Comparison of ENCODE assay signal across 9 mouse cellular contexts in genomic region chr5:76975736-76976135, GRCm38 (mm10). TPM values are rescaled to one million over a fixed set of nuclear protein-coding genes. Genes with fewer than 3 reads are reported as not detected.
DNase-seq lines count a peak whose midpoint lies in the region; ATAC-seq and TF ChIP-seq lines count a peak whose summit lies in the region.
"Had no signal": no experiment of that assay in that cellular context is flagged by ENCODE, and none has a peak within 500 bp of the region (broad histone marks: within the 10 kb centered on the region; RNA-seq: fewer than 3 reads in every experiment).

No protein-coding gene starts in this region.

- intact Hi-C loops in gastrocnemius, postnatal 14 days (cut with DNase I; ENCODE audit: low total_unique reads), result no loop called here

- H3K4me3 ChIP-seq in lung, postnatal 0 days (ENCODE audit: low read depth, low read length), result no peak overlapping the region
- peak overlapping the region; percentile 94 for H3K4me3 ChIP-seq in limb, embryonic 13.5 days
- peak overlapping the region; percentile 93 for H3K4me3 ChIP-seq in stomach, postnatal 0 days (ENCODE audit: low read depth, low read length)

- H3K36me3 ChIP-seq in lung, postnatal 0 days (ENCODE audit: insufficient read depth, low read length), result peaks cover 12% of the 10 kb centered on the region; the same call in 1 of the 2 replicates
- peaks cover 38% of the 10 kb centered on the region for H3K36me3 ChIP-seq in limb, embryonic 13.5 days
- peaks cover 8% of the 10 kb centered on the region for H3K36me3 ChIP-seq in stomach, postnatal 0 days (ENCODE audit: control insufficient read depth, insufficient read depth, low read length)

- H3K27ac ChIP-seq in lung, postnatal 0 days (ENCODE audit: low read length), result no peak overlapping the region
- H3K27ac ChIP-seq in limb, embryonic 13.5 days, result no peak overlapping the region
- no peak overlapping the region for H3K27ac ChIP-seq in stomach, postnatal 0 days (replicated peaks)

- no peaks in the 10 kb centered on the region for H3K27me3 ChIP-seq in lung, postnatal 0 days (replicated peaks; ENCODE audit: insufficient read depth, low read length)
- no peaks in the 10 kb centered on the region for H3K27me3 ChIP-seq in limb, embryonic 13.5 days
- no peaks in the 10 kb centered on the region for H3K27me3 ChIP-seq in stomach, postnatal 0 days (ENCODE audit: control insufficient read depth, insufficient read depth, low read length)

- DNase-seq in adrenal gland, postnatal 25 days, result peak; percentile 36
- DNase-seq in adrenal gland, adult 8-10 months, result no peak
- no peak for DNase-seq in lung, postnatal 0 days (ENCODE audit: low spot score)
- DNase-seq in lung, postnatal 10 days, result no peak
- no peak for DNase-seq in stomach, postnatal 0 days (ENCODE audit: low spot score)
- DNase-seq in spleen, postnatal 36 days (ENCODE audit: low spot score in 2 of 2), result no peak
- DNase-seq in gastrocnemius, postnatal 14 days, result no peak

- no peak for TF ChIP-seq CTCF in lung, postnatal 0 days (IDR thresholded peaks at IDR 0.05)
- TF ChIP-seq CTCF in stomach, postnatal 0 days (IDR thresholded peaks at IDR 0.05; ENCODE audit: low read depth), result no peak

- H3K9ac ChIP-seq in lung, postnatal 0 days (replicated peaks; ENCODE audit: low read depth), result no peak overlapping the region
- H3K9ac ChIP-seq in limb, embryonic 13.5 days, result peak overlapping the region; percentile 90
- H3K9ac ChIP-seq in stomach, postnatal 0 days (ENCODE audit: low read length), result no peak overlapping the region

- TF ChIP-seq EP300 in lung, postnatal 0 days (IDR thresholded peaks at IDR 0.05), result no peak
- TF ChIP-seq EP300 in stomach, postnatal 0 days (optimal IDR thresholded peaks at IDR 0.05), result no peak

- peaks cover 9% of the 10 kb centered on the region; the same call in 1 of the 2 replicates for H3K4me1 ChIP-seq in lung, postnatal 0 days (ENCODE audit: insufficient read depth, low read depth, low read length)
- peaks cover 19% of the 10 kb centered on the region for H3K4me1 ChIP-seq in limb, embryonic 13.5 days
- no peaks in the 10 kb centered on the region; the same call in 1 of the 2 replicates for H3K4me1 ChIP-seq in stomach, postnatal 0 days (replicated peaks; ENCODE audit: control insufficient read depth, insufficient read depth)

- no peak for ATAC-seq in lung, postnatal 0 days
- ATAC-seq in limb, embryonic 13.5 days (ENCODE audit: low FRiP score, low read depth), result no peak
- no peak for ATAC-seq in stomach, postnatal 0 days (ENCODE audit: low FRiP score, low TSS enrichment)

- no peaks in the 10 kb centered on the region for H3K9me3 ChIP-seq in lung, postnatal 0 days (ENCODE audit: low read length)
- no peaks in the 10 kb centered on the region for H3K9me3 ChIP-seq in limb, embryonic 13.5 days
- H3K9me3 ChIP-seq in stomach, postnatal 0 days (ENCODE audit: control insufficient read depth, low read length), result no peaks in the 10 kb centered on the region

- 62% methylated on average over 8 of the region's 8 CpGs for WGBS in lung, postnatal 0 days
- 70% methylated on average over 8 of the region's 8 CpGs for WGBS in limb, embryonic 13.5 days
- WGBS in stomach, postnatal 0 days, result 83% methylated on average over 8 of the region's 8 CpGs

- H3K4me2 ChIP-seq in lung, postnatal 0 days (replicated peaks; ENCODE audit: low read depth, low read length), result peak overlapping the region; percentile 89
- peak overlapping the region; percentile 89 for H3K4me2 ChIP-seq in limb, embryonic 13.5 days (replicated peaks)
- peak overlapping the region; percentile 74 for H3K4me2 ChIP-seq in stomach, postnatal 0 days (replicated peaks; ENCODE audit: low read depth)

RNA-seq across cellular contexts. Expression of gene Srp72, which starts 1.3 kb away (rescaled TPM):
- total RNA-seq in adrenal gland, postnatal 25 days (2021), result 120 and 150 TPM in 2 replicates
- 100 to 1,000 TPM; 124 to 171 (median 156) TPM for total RNA-seq in adrenal gland, adult 8-10 months (2022)
- 49.5 and 53.4 TPM in 2 replicates for polyA plus RNA-seq in lung, postnatal 0 days (2015; fragmentation: Nextera tagmentation; extraction: Ambion mirVana)
- polyA plus RNA-seq in limb, embryonic 13.5 days (2015; fragmentation: Nextera tagmentation; extraction: Ambion mirVana), result 115 and 121 TPM in 2 replicates
- polyA plus RNA-seq in stomach, postnatal 0 days (2015; fragmentation: Nextera tagmentation; extraction: Ambion mirVana), result 47.1 and 49.2 TPM in 2 replicates
- 10 to 100 TPM; 57.7 to 63.8 TPM for total RNA-seq in gastrocnemius, postnatal 14 days (2021)

RNA-seq across cellular contexts. Expression of gene Ppat, which starts 24.4 kb away (rescaled TPM):
- 20.9 and 28.0 TPM in 2 replicates for total RNA-seq in adrenal gland, postnatal 25 days (2021)
- total RNA-seq in adrenal gland, adult 8-10 months (2022), result 10 to 100 TPM; 15.8 to 26.3 (median 19.0) TPM
- polyA plus RNA-seq in lung, postnatal 0 days (2015; fragmentation: Nextera tagmentation; extraction: Ambion mirVana), result 12.5 and 14.0 TPM in 2 replicates
- polyA plus RNA-seq in limb, embryonic 13.5 days (2015; fragmentation: Nextera tagmentation; extraction: Ambion mirVana), result 23.9 and 25.4 TPM in 2 replicates
- polyA plus RNA-seq in stomach, postnatal 0 days (2015; fragmentation: Nextera tagmentation; extraction: Ambion mirVana), result 12.4 and 12.5 TPM in 2 replicates
- 10 to 100 TPM; 22.0 to 29.8 TPM for total RNA-seq in gastrocnemius, postnatal 14 days (2021)

RNA-seq across cellular contexts. Expression of gene Paics, which starts 24.6 kb away (rescaled TPM):
- 239 and 257 TPM in 2 replicates for total RNA-seq in adrenal gland, postnatal 25 days (2021)
- total RNA-seq in adrenal gland, adult 8-10 months (2022), result 100 to 1,000 TPM; 160 to 214 (median 189) TPM
- polyA plus RNA-seq in lung, postnatal 0 days (2015; fragmentation: Nextera tagmentation; extraction: Ambion mirVana), result 166 and 167 TPM in 2 replicates
- polyA plus RNA-seq in limb, embryonic 13.5 days (2015; fragmentation: Nextera tagmentation; extraction: Ambion mirVana), result 321 and 323 TPM in 2 replicates
- 91.7 and 94.4 TPM in 2 replicates for polyA plus RNA-seq in stomach, postnatal 0 days (2015; fragmentation: Nextera tagmentation; extraction: Ambion mirVana)
- 100 to 1,000 TPM; 129 to 152 TPM for total RNA-seq in gastrocnemius, postnatal 14 days (2021)

RNA-seq across cellular contexts. Expression of gene Arl9, which starts 28.1 kb away (rescaled TPM):
- total RNA-seq in adrenal gland, postnatal 25 days (2021), result 0.67 TPM in 1 of 2 replicates, not detected in the other
- not detected for total RNA-seq in adrenal gland, adult 8-10 months (2022)
- polyA plus RNA-seq in lung, postnatal 0 days (2015; fragmentation: Nextera tagmentation; extraction: Ambion mirVana), result not detected in 2 replicates
- polyA plus RNA-seq in limb, embryonic 13.5 days (2015; fragmentation: Nextera tagmentation; extraction: Ambion mirVana), result not detected in 2 replicates
- polyA plus RNA-seq in stomach, postnatal 0 days (2015; fragmentation: Nextera tagmentation; extraction: Ambion mirVana), result not detected in 2 replicates
- not detected for total RNA-seq in gastrocnemius, postnatal 14 days (2021)
- polyA plus RNA-seq: embryonic facial prominence, embryonic 11.5 days had no signal

RNA-seq across cellular contexts. Expression of gene Thegl, which starts 40.1 kb away (rescaled TPM):
- total RNA-seq in adrenal gland, postnatal 25 days (2021), result not detected in 2 replicates
- under 1 TPM in 2 of 4 experiments, not detected in 2; 0.23 to 0.24 TPM for total RNA-seq in adrenal gland, adult 8-10 months (2022)
- polyA plus RNA-seq in lung, postnatal 0 days (2015; fragmentation: Nextera tagmentation; extraction: Ambion mirVana), result 0.80 and 1.2 TPM in 2 replicates
- polyA plus RNA-seq in limb, embryonic 13.5 days (2015; fragmentation: Nextera tagmentation; extraction: Ambion mirVana), result 0.20 TPM in 1 of 2 replicates, not detected in the other
- polyA plus RNA-seq in stomach, postnatal 0 days (2015; fragmentation: Nextera tagmentation; extraction: Ambion mirVana), result 0.08 TPM in 1 of 2 replicates, not detected in the other
- total RNA-seq in gastrocnemius, postnatal 14 days (2021), result not detected
